In genomic region chr9:43465129-43465528, GRCm38 (mm10) we compare ENCODE assay signal across 23 mouse cellular contexts.
DNase-seq lines count a peak whose midpoint lies in the region; ATAC-seq and TF ChIP-seq lines count a peak whose summit lies in the region.
"Had no signal": no experiment of that assay in that cellular context is flagged by ENCODE, and none has a peak within 500 bp of the region (broad histone marks: within the 10 kb centered on the region; RNA-seq: fewer than 3 reads in every experiment).

No protein-coding gene starts in this region.

- H3K27me3 ChIP-seq in kidney, embryonic 15.5 days = no peaks in the 10 kb centered on the region
- H3K27me3 ChIP-seq in stomach, postnatal 0 days (ENCODE audit: control insufficient read depth, insufficient read depth, low read length) = no peaks in the 10 kb centered on the region
- H3K27me3 ChIP-seq: forebrain, embryonic 15.5 days had no signal

- no peak overlapping the region for H3K4me3 ChIP-seq in kidney, embryonic 15.5 days (replicated peaks)
- no peak overlapping the region for H3K4me3 ChIP-seq in stomach, postnatal 0 days (ENCODE audit: low read depth, low read length)
- H3K4me3 ChIP-seq: forebrain, embryonic 15.5 days; heart, adult 2 months; heart, embryonic 12.5 days; hindbrain, embryonic 13.5 days; layer of hippocampus, adult 2 months had no signal

- H3K9me3 ChIP-seq in kidney, embryonic 15.5 days (replicated peaks) = no peaks in the 10 kb centered on the region
- no peaks in the 10 kb centered on the region for H3K9me3 ChIP-seq in stomach, postnatal 0 days (ENCODE audit: control insufficient read depth, low read length)
- H3K9me3 ChIP-seq: forebrain, embryonic 15.5 days; heart, embryonic 12.5 days; hindbrain, embryonic 13.5 days had no signal

- H3K4me1 ChIP-seq in kidney, embryonic 15.5 days = 0 out of 2 replicates have a peak, but pooled peaks cover 3% of the 10 kb centered on the region
- no peaks in the 10 kb centered on the region for H3K4me1 ChIP-seq in stomach, postnatal 0 days (replicated peaks; ENCODE audit: control insufficient read depth, insufficient read depth)
- H3K4me1 ChIP-seq: forebrain, embryonic 15.5 days; heart, embryonic 12.5 days had no signal

- ATAC-seq in kidney, embryonic 15.5 days (replicated peaks; ENCODE audit: low FRiP score) = no peak
- no peak for ATAC-seq in stomach, postnatal 0 days (ENCODE audit: low FRiP score, low TSS enrichment)
- ATAC-seq in frontal cortex, adult (ENCODE audit: low TSS enrichment) = no peak
- ATAC-seq: forebrain, embryonic 15.5 days; intestine, embryonic 16.5 days; lung, postnatal 0 days; midbrain, embryonic 16.5 days; Patski had no signal

- TF ChIP-seq CTCF in stomach, postnatal 0 days (IDR thresholded peaks at IDR 0.05; ENCODE audit: low read depth) = no peak

- no peaks in the 10 kb centered on the region for H3K36me3 ChIP-seq in kidney, embryonic 15.5 days
- H3K36me3 ChIP-seq in stomach, postnatal 0 days (ENCODE audit: control insufficient read depth, insufficient read depth, low read length) = no peaks in the 10 kb centered on the region
- H3K36me3 ChIP-seq: forebrain, embryonic 15.5 days; heart, embryonic 12.5 days; hindbrain, embryonic 13.5 days had no signal

- H3K27ac ChIP-seq in kidney, embryonic 15.5 days = no peak overlapping the region
- 0 out of 2 replicates have a peak overlapping the region, but pooled peaks have one; percentile 13 for H3K27ac ChIP-seq in stomach, postnatal 0 days (replicated peaks)
- H3K27ac ChIP-seq: forebrain, embryonic 15.5 days; heart, adult 2 months; hindbrain, embryonic 13.5 days; layer of hippocampus, adult 2 months had no signal

- no peak for TF ChIP-seq EP300 in stomach, postnatal 0 days (optimal IDR thresholded peaks at IDR 0.05)

- H3K4me2 ChIP-seq in kidney, embryonic 15.5 days = no peak overlapping the region
- H3K4me2 ChIP-seq in stomach, postnatal 0 days (replicated peaks; ENCODE audit: low read depth) = no peak overlapping the region
- H3K4me2 ChIP-seq: forebrain, embryonic 15.5 days; heart, embryonic 12.5 days; hindbrain, embryonic 13.5 days; liver, embryonic 11.5 days had no signal

- peak; percentile 72 for DNase-seq in kidney, adult 18-20 months
- DNase-seq in kidney, adult 8-10 months = peak; percentile 88
- DNase-seq in kidney, postnatal 10 days = peak; percentile 69
- DNase-seq in stomach, postnatal 0 days (ENCODE audit: low spot score) = no peak
- no peak for DNase-seq in cerebellum, postnatal 14 days
- DNase-seq: cerebellum, adult 8-10 months; cerebellum, postnatal 36 days; lung, adult 18-20 months; spleen, adult 18-20 months; thymus, adult 18-20 months; thymus, postnatal 25 days had no signal

- WGBS in kidney, embryonic 15.5 days = 52% methylated on average over 2 of the region's 2 CpGs
- 37% methylated on average over 2 of the region's 2 CpGs for WGBS in stomach, postnatal 0 days

- no peak overlapping the region for H3K9ac ChIP-seq in kidney, embryonic 15.5 days
- no peak overlapping the region for H3K9ac ChIP-seq in stomach, postnatal 0 days (ENCODE audit: low read length)
- H3K9ac ChIP-seq: forebrain, embryonic 15.5 days; heart, embryonic 12.5 days; hindbrain, embryonic 13.5 days had no signal

Comparison
In these comparisons a context has a peak if more than half of its experiments do, and no peak if none do; other contexts are left out.
1. DNase-seq: peak in kidney, adult 18-20 months (single experiment), kidney, adult 8-10 months (2 of 2) and kidney, postnatal 10 days (single experiment); none in stomach, postnatal 0 days (single experiment) and cerebellum, postnatal 14 days (0 of 2).